Mouse (Mus musculus) midbrain, embryonic 11.5 days (tissue): ENCODE data around the gene Itga2b. TPM values are rescaled to one million over a fixed set of nuclear protein-coding genes. Genes with fewer than 3 reads are reported as not detected.

Experiments used
- ATAC-seq: fragments of 200-750 bp; cut with Nextera tagmentation; 2 replicates; pipeline ENCODE4 v1.8.0; 2017; ENCODE audit warnings: moderate TSS enrichment, moderate library complexity; ENCODE audit not compliant: low FRiP score
- DNase-seq: peaks from one replicate; pipeline ENCODE4 v3.0.0; 2015; ENCODE audit warnings: low spot score; ENCODE audit errors: missing footprints
- H3K27ac ChIP-seq: fragments of 300-500 bp; sonication (generic); 2 replicates; pipeline ENCODE4 v1.5.1; 2014; ENCODE audit warnings: low read depth, low read length
- H3K27me3 ChIP-seq: fragments of 300-500 bp; sonication (generic); 2 replicates; pipeline ENCODE4 v1.6.1; 2014; ENCODE audit warnings: mild to moderate bottlenecking, low read length, moderate library complexity, mixed read lengths; ENCODE audit not compliant: control insufficient read depth, insufficient read depth
- H3K36me3 ChIP-seq: fragments of 300-500 bp; sonication (generic); 2 replicates; pipeline ENCODE4 v1.6.1; 2014; ENCODE audit warnings: mild to moderate bottlenecking, low read length, moderate library complexity, mixed read lengths; ENCODE audit not compliant: control insufficient read depth, insufficient read depth
- H3K4me1 ChIP-seq: fragments of 300-500 bp; sonication (generic); 2 replicates; pipeline ENCODE4 v1.6.1; 2014; ENCODE audit warnings: low read length; ENCODE audit not compliant: control insufficient read depth, insufficient read depth
- H3K4me2 ChIP-seq: fragments of 300-500 bp; sonication (generic); 2 replicates; pipeline ENCODE4 v1.6.1; 2014; ENCODE audit warnings: mild to moderate bottlenecking, moderate library complexity
- H3K4me3 ChIP-seq: fragments of 300-500 bp; sonication (generic); 2 replicates; pipeline ENCODE4 v1.5.1; 2014; ENCODE audit warnings: low read depth, low read length
- H3K9ac ChIP-seq: fragments of 300-500 bp; sonication (generic); 2 replicates; pipeline ENCODE4 v1.6.1; 2014; ENCODE audit warnings: low read length
- H3K9me3 ChIP-seq: fragments of 300-500 bp; sonication (generic); 2 replicates; pipeline ENCODE4 v1.6.1; 2016; ENCODE audit warnings: low read length; ENCODE audit not compliant: control insufficient read depth
- WGBS: fragments of 180-500 bp; shearing (Covaris S2); extraction: QIAGEN DNeasy Blood & Tissue Kit; methylation state at CpG from one replicate; pipeline ENCODE4 v1.1.7; 2014; 5-methylcytosine and 5-hydroxymethylcytosine counted together
- polyA plus RNA-seq: library from polyadenylated mRNA; unstranded; fragments of >200 nt; fragmentation: Nextera tagmentation; extraction: Ambion mirVana; gene quantifications from 2 replicates; pipeline ENCODE4 v1.2.1, GENCODE M21; 2014

Itga2b gene
- polyA plus RNA-seq, 1 experiment from 2014 or later = 5.2 TPM

DNA sequence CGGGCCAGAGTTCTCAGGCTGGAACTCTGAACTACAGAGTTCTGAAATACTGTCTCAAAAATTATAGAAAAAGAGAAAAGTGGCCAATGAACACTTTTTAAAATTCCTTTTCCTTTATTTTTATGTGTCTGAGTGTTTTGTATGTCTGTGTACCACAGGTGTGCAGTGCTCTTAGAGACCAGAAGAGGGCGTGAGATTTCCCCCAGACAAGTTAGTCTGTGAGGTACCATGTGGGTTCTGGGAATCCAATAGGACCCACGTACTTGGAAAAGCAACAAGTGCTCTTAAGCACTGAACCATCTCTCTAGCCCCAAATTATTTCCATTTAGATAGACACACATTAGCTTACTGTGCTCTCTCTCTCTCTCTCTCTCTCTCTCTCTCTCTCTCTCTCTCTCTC, 28.5 kb downstream of the Itga2b start:
- peak; percentile 62 for DNase-seq
- H3K9ac ChIP-seq = no peak overlapping the region
- ATAC-seq = no peak
- H3K27me3 ChIP-seq = peaks cover 11% of the 10 kb centered on the region
- H3K9me3 ChIP-seq = no peaks in the 10 kb centered on the region
- H3K4me3 ChIP-seq = no peak overlapping the region
- H3K27ac ChIP-seq = no peak overlapping the region
- H3K4me1 ChIP-seq = peaks cover 44% of the 10 kb centered on the region
- H3K36me3 ChIP-seq = peaks cover 24% of the 10 kb centered on the region
- WGBS = 93% methylated on average over 3 of the region's 3 CpGs
- H3K4me2 ChIP-seq = no peak overlapping the region

DNA sequence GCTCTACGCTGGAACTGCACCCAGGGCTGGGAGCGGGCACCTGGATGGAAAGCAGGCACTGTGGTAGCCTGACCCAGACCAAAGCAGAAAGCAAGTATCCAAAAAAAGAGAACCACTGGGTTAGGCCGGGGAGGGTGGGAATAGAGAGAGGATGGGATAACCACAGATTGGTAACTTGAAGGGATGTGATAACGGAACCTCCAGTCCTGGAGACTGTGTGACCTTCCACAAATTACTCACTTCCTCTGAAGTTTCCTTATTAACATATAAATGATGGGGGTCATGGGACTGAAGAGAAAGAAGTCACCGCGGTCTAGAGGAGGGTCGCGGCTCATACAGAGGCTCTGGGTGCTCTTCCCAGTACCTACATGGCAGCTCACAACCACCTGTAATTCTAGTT, 29.7 kb downstream of the Itga2b start:
- no peak overlapping the region for H3K27ac ChIP-seq
- H3K4me1 ChIP-seq = peaks cover 32% of the 10 kb centered on the region
- peaks cover 29% of the 10 kb centered on the region for H3K36me3 ChIP-seq
- H3K9ac ChIP-seq = no peak overlapping the region
- WGBS = 92% methylated on average over 8 of the region's 8 CpGs
- H3K4me2 ChIP-seq = no peak overlapping the region
- peaks cover 11% of the 10 kb centered on the region for H3K27me3 ChIP-seq
- peak; percentile 62 for DNase-seq
- ATAC-seq = no peak
- no peak overlapping the region for H3K4me3 ChIP-seq
- no peaks in the 10 kb centered on the region for H3K9me3 ChIP-seq

DNA sequence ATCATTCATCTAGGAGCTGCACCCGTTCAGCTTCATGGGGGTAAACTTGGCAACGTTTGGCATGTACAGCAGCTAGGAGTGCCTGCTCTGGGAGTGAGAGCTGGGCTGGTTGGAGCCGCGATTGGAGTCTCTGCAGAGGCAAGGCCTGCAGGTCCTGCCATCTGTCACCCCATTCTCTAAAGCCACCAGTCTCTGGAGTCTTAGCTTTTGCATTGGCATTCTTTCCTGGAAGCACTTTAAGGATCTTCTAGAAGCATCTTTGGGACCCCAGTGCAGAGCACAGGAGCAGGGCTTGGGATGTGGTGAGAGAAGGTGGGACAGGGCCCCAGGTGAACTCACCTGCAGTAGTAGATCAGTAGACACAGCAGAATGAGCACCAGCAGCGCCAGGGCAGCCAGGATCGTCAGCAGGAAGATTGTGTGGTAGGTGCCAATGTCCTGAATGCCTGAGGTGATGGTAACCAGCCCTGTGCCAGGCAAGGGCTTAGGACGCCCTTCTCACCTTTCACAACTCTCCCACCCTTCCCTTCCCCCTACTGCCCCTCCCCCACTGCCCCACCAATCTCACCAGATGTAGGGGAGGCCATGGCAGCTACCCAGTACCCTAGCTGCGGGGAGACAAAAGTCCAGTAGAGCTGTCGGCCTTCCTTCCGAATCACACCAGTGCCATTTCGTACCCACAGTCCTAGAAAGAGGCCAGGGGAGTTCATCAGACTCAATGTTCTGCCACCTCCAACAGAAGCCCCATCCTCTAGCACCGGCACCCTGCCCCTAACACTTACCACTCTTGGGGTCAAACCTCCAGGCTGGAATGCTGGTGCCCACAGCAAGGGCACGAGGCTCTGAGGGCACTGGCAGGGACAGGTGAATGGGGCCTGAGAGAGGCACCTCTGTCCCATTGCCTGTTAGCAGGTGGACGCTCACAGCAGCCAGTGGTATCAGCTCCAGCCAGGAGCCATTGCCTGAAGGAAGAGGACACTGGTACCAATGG, 30.5 kb downstream of the Itga2b start:
- DNase-seq (peak; percentile 80), ATAC-seq (no peak)
- Histone ChIP-seq H3K4me2 (no peak overlapping the region), H3K9me3 (no peaks in the 10 kb centered on the region), H3K9ac (no peak overlapping the region), H3K27me3 (peaks cover 11% of the 10 kb centered on the region), H3K36me3 (peaks cover 29% of the 10 kb centered on the region), H3K4me3 (no peak overlapping the region), H3K4me1 (peaks cover 24% of the 10 kb centered on the region), H3K27ac (no peak overlapping the region)
- WGBS = 77% methylated on average over 14 of the region's 14 CpGs

DNA sequence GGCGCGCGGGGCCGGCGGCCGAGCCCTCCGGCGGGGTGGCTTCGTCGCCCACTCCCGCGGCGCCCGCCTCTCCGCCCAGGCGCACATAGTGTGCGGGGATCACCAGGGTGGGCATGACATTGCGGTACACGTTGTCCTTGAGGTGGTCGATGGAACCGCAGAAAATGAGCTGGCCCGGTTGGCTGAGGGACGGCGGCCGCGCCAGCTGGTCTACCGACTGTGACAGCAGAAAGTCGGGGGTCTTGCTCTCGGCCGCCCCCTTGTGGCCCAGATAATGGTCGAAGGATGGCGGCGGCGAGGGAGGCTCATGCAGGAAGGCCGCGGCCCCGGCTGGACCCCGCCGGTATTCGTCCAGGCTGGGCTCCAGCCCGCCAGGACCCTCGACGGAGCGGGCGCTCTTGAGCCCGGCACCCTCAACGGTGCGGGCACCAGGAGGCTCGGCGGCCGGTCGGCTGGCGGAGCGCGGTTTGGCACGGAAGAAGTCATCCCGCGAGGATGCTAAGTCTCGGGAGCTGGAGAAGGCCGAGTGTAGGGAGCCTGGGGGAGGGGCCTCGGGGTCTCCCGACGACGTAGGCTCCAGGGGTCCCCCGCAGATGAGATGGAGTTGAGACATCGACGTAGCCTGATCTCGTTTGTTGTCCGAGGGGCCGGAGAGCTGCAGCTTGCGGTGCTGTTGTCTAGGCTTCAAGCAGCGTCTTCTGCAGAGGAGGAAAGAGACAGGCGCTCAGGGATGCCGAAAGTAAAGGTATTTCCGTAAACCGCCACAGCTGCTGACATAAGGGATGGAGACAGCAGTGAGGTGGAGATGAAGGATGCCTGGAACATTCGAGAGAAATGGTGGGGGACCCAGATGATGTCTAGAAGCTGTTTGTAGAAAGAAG, 31.5 kb downstream of the Itga2b start:
- Histone ChIP-seq H3K4me1 (peaks cover 20% of the 10 kb centered on the region), H3K4me3 (peak overlapping the region; percentile 31), H3K9me3 (no peaks in the 10 kb centered on the region), H3K27me3 (peaks cover 11% of the 10 kb centered on the region), H3K9ac (0 out of 2 replicates have a peak overlapping the region, but pooled peaks have one; percentile 59), H3K36me3 (peaks cover 29% of the 10 kb centered on the region), H3K4me2 (peak overlapping the region; percentile 59), H3K27ac (peak overlapping the region; percentile 4; the same call in 1 of the 2 replicates)
- 7% methylated on average over 77 of the region's 77 CpGs for WGBS
- ATAC-seq (peak; percentile 54), DNase-seq (peak; percentile 100)

GRCm38 (mm10) chr11:102437120-102438061, 32.5 kb downstream of the Itga2b start:
- DNase-seq (peak; percentile 93), ATAC-seq (peak; percentile 55)
- Histone ChIP-seq H3K9ac (peak overlapping the region; percentile 59; the same call in 1 of the 2 replicates), H3K27me3 (peaks cover 11% of the 10 kb centered on the region), H3K4me1 (peaks cover 20% of the 10 kb centered on the region), H3K27ac (peak overlapping the region; percentile 48), H3K4me3 (peak overlapping the region; percentile 31), H3K9me3 (no peaks in the 10 kb centered on the region), H3K36me3 (peaks cover 25% of the 10 kb centered on the region), H3K4me2 (peak overlapping the region; percentile 59)
- 7% methylated on average over 72 of the region's 87 CpGs for WGBS

GRCm38 (mm10) chr11:102436471-102436790, 33.5 kb downstream of the Itga2b start:
- no peak overlapping the region for H3K27ac ChIP-seq
- no peak overlapping the region for H3K9ac ChIP-seq
- no peak overlapping the region for H3K4me2 ChIP-seq
- DNase-seq = peak; percentile 82
- peaks cover 11% of the 10 kb centered on the region for H3K27me3 ChIP-seq
- H3K4me1 ChIP-seq = peaks cover 20% of the 10 kb centered on the region
- H3K9me3 ChIP-seq = no peaks in the 10 kb centered on the region
- no peak for ATAC-seq
- WGBS = 89% methylated on average over 10 of the region's 10 CpGs
- H3K36me3 ChIP-seq = peaks cover 19% of the 10 kb centered on the region
- H3K4me3 ChIP-seq = no peak overlapping the region

- Histone ChIP-seq H3K36me3 (peaks cover 14% of the 10 kb centered on the region), H3K9ac (no peak overlapping the region), H3K27ac (no peak overlapping the region), H3K9me3 (no peaks in the 10 kb centered on the region), H3K4me1 (peaks cover 20% of the 10 kb centered on the region), H3K4me3 (no peak overlapping the region), H3K27me3 (peaks cover 11% of the 10 kb centered on the region), H3K4me2 (no peak overlapping the region)
- ATAC-seq (no peak), DNase-seq (peak; percentile 82)
- 96% methylated on average over 18 of the region's 18 CpGs for WGBS
Measured at GRCm38 (mm10) chr11:102435754-102436470, 34.0 kb downstream of the Itga2b start.
